Mouse (Mus musculus) ES-E14 (cell line): Measurements from ENCODE around the gene Sh2b3.

Experiments used
- CHD2 ChIP-seq: IDR thresholded peaks from 2 replicates; pipeline ENCODE4 v1.6.1; 2014; ENCODE audit warnings: mild to moderate bottlenecking, low read depth, low read length, inconsistent platforms
- HCFC1 ChIP-seq: IDR thresholded peaks from 2 replicates; pipeline ENCODE4 v1.6.1; 2012; ENCODE audit warnings: low read length, inconsistent platforms, borderline replicate concordance; ENCODE audit not compliant: insufficient read depth
- MAFK ChIP-seq: IDR thresholded peaks from 2 replicates; pipeline ENCODE4 v1.6.1; 2014; ENCODE audit warnings: mild to moderate bottlenecking, low read depth, low read length, inconsistent platforms; ENCODE audit not compliant: insufficient read depth
- ZC3H11A ChIP-seq: IDR thresholded peaks from 2 replicates; pipeline ENCODE4 v1.6.1; 2012; ENCODE audit warnings: low read depth, mild to moderate bottlenecking, inconsistent platforms, low read length, borderline replicate concordance
- ZNF384 ChIP-seq: IDR thresholded peaks from 2 replicates; pipeline ENCODE4 v1.6.1; 2012; ENCODE audit warnings: low read depth, low read length, inconsistent platforms

- TF ChIP-seq CHD2 (no peak), ZNF384 (peak; percentile 81; the same call in 1 of the 2 replicates), MAFK (no peak), HCFC1 (no peak), ZC3H11A (no peak)
Measured at GRCm38 (mm10) chr5:121836692-121837415, 592 bp downstream of the Sh2b3 start.
